Mouse (Mus musculus) stomach, embryonic 15.5 days (tissue): ENCODE data around the gene Atp11a. TPM values are rescaled to one million over a fixed set of nuclear protein-coding genes. Genes with fewer than 3 reads are reported as not detected.

Source experiments
- ATAC-seq: fragments of 200-750 bp; cut with Nextera tagmentation; 2 replicates; pipeline ENCODE4 v1.8.0; 2017; ENCODE audit warnings: low read depth, moderate number of reproducible peaks, moderate TSS enrichment; ENCODE audit not compliant: insufficient read depth, low FRiP score
- H3K27ac ChIP-seq: fragments of 300-500 bp; sonication (generic); 2 replicates; pipeline ENCODE4 v1.5.1; 2015; ENCODE audit warnings: mild to moderate bottlenecking, inconsistent platforms
- H3K27me3 ChIP-seq: fragments of 300-500 bp; sonication (generic); replicated peaks from 2 replicates; pipeline ENCODE4 v1.6.1; 2015; ENCODE audit warnings: inconsistent platforms
- H3K36me3 ChIP-seq: fragments of 300-500 bp; sonication (generic); 2 replicates; pipeline ENCODE4 v1.6.1; 2015; ENCODE audit warnings: inconsistent platforms
- H3K4me1 ChIP-seq: fragments of 300-500 bp; sonication (generic); 2 replicates; pipeline ENCODE4 v1.6.1; 2015; ENCODE audit warnings: inconsistent platforms
- H3K4me2 ChIP-seq: fragments of 300-500 bp; sonication (generic); 2 replicates; pipeline ENCODE4 v1.6.1; 2015; ENCODE audit warnings: mild to moderate bottlenecking, inconsistent platforms
- H3K4me3 ChIP-seq: fragments of 300-500 bp; sonication (generic); replicated peaks from 2 replicates; pipeline ENCODE4 v1.5.1; 2015; ENCODE audit warnings: inconsistent platforms
- H3K9ac ChIP-seq: fragments of 300-500 bp; sonication (generic); 2 replicates; pipeline ENCODE4 v1.6.1; 2015; ENCODE audit warnings: inconsistent platforms
- H3K9me3 ChIP-seq: fragments of 300-500 bp; sonication (generic); 2 replicates; pipeline ENCODE4 v1.6.1; 2016; ENCODE audit warnings: inconsistent platforms
- WGBS: fragments of 180-500 bp; shearing (Covaris S2); methylation state at CpG from one replicate; pipeline ENCODE4 v1.1.7; 2015; 5-methylcytosine and 5-hydroxymethylcytosine counted together
- polyA plus RNA-seq: library from polyadenylated mRNA; unstranded; fragments of >200 nt; fragmentation: Nextera tagmentation; extraction: Ambion mirVana; gene quantifications from 2 replicates; pipeline ENCODE4 v1.2.1, GENCODE M21; 2015

Atp11a gene
- polyA plus RNA-seq, 1 experiment from 2014 or later, result 16.2 TPM

GRCm38 (mm10) chr8:12799099-12799498 lies 42.3 kb downstream of the Atp11a start:
- no peak overlapping the region for H3K4me3 ChIP-seq
- H3K27ac ChIP-seq, result no peak overlapping the region
- no peaks in the 10 kb centered on the region for H3K27me3 ChIP-seq
- H3K9me3 ChIP-seq, result no peaks in the 10 kb centered on the region
- no peak for ATAC-seq
- H3K4me2 ChIP-seq, result no peak overlapping the region
- 66% methylated on average over 6 of the region's 6 CpGs for WGBS
- no peaks in the 10 kb centered on the region for H3K36me3 ChIP-seq
- H3K4me1 ChIP-seq, result peaks cover 22% of the 10 kb centered on the region
- H3K9ac ChIP-seq, result no peak overlapping the region

DNA sequence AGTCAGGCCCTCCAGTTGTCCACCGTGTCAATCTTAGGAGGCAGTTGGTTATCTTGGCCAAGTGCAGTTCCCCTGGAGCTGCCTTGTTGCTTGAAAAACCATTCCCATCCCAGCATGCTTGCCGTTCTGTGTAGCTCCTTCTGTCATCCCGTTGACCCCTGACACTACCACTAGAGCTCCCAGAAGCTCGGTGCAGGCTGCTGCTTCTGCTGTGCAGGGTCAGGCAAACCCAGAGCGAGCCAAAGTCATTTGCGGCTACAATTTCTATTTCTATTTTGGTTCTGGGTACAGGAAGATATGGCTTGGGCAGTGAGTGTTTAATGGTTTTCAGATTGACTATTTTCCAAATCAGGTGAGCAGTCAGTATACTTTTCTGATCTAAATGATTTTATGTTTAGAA lies 43.0 kb downstream of the Atp11a start:
- Histone ChIP-seq H3K27me3 (no peaks in the 10 kb centered on the region), H3K27ac (no peak overlapping the region), H3K36me3 (no peaks in the 10 kb centered on the region), H3K4me1 (peaks cover 27% of the 10 kb centered on the region), H3K4me3 (no peak overlapping the region), H3K4me2 (no peak overlapping the region), H3K9me3 (no peaks in the 10 kb centered on the region), H3K9ac (no peak overlapping the region)
- 53% methylated on average over 6 of the region's 6 CpGs for WGBS
- ATAC-seq, result no peak

- H3K9me3 ChIP-seq, result no peaks in the 10 kb centered on the region
These were observed 43.4 kb downstream of the Atp11a start for GRCm38 (mm10) chr8:12800246-12800645.

DNA sequence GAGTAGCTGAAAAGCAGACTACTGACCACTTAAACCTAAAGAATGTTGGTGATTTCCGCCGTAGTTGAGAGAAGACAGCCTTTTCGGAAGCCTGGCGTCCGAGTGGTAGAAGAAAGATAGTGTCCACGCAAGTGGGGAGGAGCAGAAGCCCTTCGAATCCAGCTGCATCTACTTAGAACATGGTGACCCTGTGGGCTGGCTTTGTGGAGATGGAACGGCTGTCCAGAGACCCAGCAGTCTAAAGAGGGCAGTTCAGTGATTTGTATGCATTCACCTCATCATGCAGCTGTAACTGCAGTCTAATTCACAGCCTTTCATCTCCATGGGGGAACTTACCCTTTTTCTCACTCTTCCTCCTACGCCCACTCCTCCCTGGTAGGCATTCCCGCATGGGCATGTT lies 44.8 kb downstream of the Atp11a start:
- peak overlapping the region; percentile 26; the same call in 1 of the 2 replicates for H3K27ac ChIP-seq
- no peaks in the 10 kb centered on the region for H3K36me3 ChIP-seq
- peaks cover 35% of the 10 kb centered on the region for H3K4me1 ChIP-seq
- no peaks in the 10 kb centered on the region for H3K9me3 ChIP-seq
- H3K4me3 ChIP-seq, result no peak overlapping the region
- no peak for ATAC-seq
- H3K4me2 ChIP-seq, result no peak overlapping the region
- no peaks in the 10 kb centered on the region for H3K27me3 ChIP-seq
- H3K9ac ChIP-seq, result no peak overlapping the region
- WGBS, result 63% methylated on average over 10 of the region's 10 CpGs

More at GRCm38 (mm10) chr8:12800246-12800645, 43.4 kb downstream of the Atp11a start:
- H3K27me3 ChIP-seq, result no peaks in the 10 kb centered on the region
- no peak overlapping the region; the same call in 1 of the 2 replicates for H3K27ac ChIP-seq
- no peak overlapping the region for H3K9ac ChIP-seq
- no peak for ATAC-seq
- H3K4me3 ChIP-seq, result no peak overlapping the region
- H3K4me2 ChIP-seq, result no peak overlapping the region
- no peaks in the 10 kb centered on the region for H3K36me3 ChIP-seq
- WGBS, result 58% methylated on average over 2 of the region's 2 CpGs
- H3K4me1 ChIP-seq, result peaks cover 28% of the 10 kb centered on the region

DNA sequence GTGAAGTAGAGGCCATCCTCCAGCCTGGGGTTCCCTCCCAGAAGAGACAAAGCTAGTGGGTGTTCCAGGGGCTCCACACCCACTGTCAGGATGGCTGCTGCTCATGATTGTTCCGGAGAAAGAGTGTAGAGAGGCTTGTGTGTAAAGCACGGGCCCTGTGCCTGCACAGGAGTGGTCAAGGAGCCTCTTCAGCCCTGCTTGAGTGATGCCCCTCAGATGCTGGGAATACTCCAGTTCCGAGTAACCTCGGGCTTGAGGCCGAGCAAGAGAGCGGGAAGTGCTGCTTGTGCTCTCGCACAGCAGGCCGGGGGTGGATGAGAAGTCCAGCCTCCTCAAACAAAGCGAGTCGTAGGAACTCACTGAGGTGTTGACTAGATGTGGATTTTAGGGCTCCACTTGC lies 46.3 kb downstream of the Atp11a start:
- no peak overlapping the region for H3K4me3 ChIP-seq
- no peak overlapping the region for H3K4me2 ChIP-seq
- peaks cover 35% of the 10 kb centered on the region for H3K4me1 ChIP-seq
- H3K9me3 ChIP-seq, result no peaks in the 10 kb centered on the region
- WGBS, result 76% methylated on average over 10 of the region's 10 CpGs
- no peaks in the 10 kb centered on the region for H3K27me3 ChIP-seq
- H3K9ac ChIP-seq, result no peak overlapping the region
- ATAC-seq, result no peak
- no peak overlapping the region for H3K27ac ChIP-seq
- H3K36me3 ChIP-seq, result peaks cover 4% of the 10 kb centered on the region; the same call in 1 of the 2 replicates

GRCm38 (mm10) chr8:12804909-12805308 lies 48.1 kb downstream of the Atp11a start:
- Histone ChIP-seq H3K4me1 (peaks cover 35% of the 10 kb centered on the region), H3K9ac (no peak overlapping the region), H3K27ac (no peak overlapping the region), H3K4me3 (no peak overlapping the region), H3K4me2 (no peak overlapping the region), H3K36me3 (peaks cover 4% of the 10 kb centered on the region; the same call in 1 of the 2 replicates), H3K27me3 (no peaks in the 10 kb centered on the region), H3K9me3 (no peaks in the 10 kb centered on the region)
- ATAC-seq, result no peak
- WGBS, result 60% methylated on average over 5 of the region's 5 CpGs

DNA sequence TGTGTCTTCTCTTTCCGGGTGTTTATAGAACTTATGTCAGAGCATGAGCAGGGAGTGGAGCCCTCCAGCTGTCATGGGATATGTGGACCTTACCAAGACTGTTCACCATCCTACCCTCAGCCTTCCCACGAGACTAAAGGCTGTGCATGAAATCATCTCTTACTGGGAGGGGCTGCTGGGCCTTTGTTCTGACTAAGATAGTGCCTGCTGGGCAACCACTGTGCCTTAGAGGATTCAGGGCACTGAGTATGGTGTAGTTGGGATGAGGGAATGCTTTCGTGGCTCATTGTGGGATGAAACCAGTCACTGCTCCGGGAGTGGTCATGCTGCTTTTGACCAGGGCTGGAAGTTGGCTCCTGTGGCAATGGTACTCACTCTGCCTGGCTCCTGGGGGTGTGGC lies 48.8 kb downstream of the Atp11a start:
- no peak overlapping the region for H3K27ac ChIP-seq
- WGBS, result 52% methylated on average over 4 of the region's 4 CpGs
- no peak overlapping the region for H3K4me3 ChIP-seq
- ATAC-seq, result no peak
- no peaks in the 10 kb centered on the region for H3K9me3 ChIP-seq
- no peak overlapping the region for H3K9ac ChIP-seq
- H3K4me1 ChIP-seq, result peaks cover 30% of the 10 kb centered on the region
- H3K36me3 ChIP-seq, result peaks cover 4% of the 10 kb centered on the region; the same call in 1 of the 2 replicates
- H3K27me3 ChIP-seq, result no peaks in the 10 kb centered on the region
- no peak overlapping the region for H3K4me2 ChIP-seq

- H3K4me2 ChIP-seq, result no peak overlapping the region
- H3K9me3 ChIP-seq, result no peaks in the 10 kb centered on the region
- no peak overlapping the region for H3K4me3 ChIP-seq
- peaks cover 11% of the 10 kb centered on the region for H3K36me3 ChIP-seq
- WGBS, result 66% methylated on average over 2 of the region's 2 CpGs
- ATAC-seq, result peak; percentile 38; the same call in 1 of the 2 replicates
- no peak overlapping the region for H3K9ac ChIP-seq
- H3K27ac ChIP-seq, result peak overlapping the region; percentile 35; the same call in 1 of the 2 replicates
- H3K27me3 ChIP-seq, result no peaks in the 10 kb centered on the region
- H3K4me1 ChIP-seq, result 0 out of 2 replicates have a peak, but pooled peaks cover 13% of the 10 kb centered on the region
These were observed 51.2 kb downstream of the Atp11a start for GRCm38 (mm10) chr8:12808018-12808417.

- Histone ChIP-seq H3K4me2 (no peak overlapping the region), H3K27me3 (no peaks in the 10 kb centered on the region), H3K4me1 (0 out of 2 replicates have a peak, but pooled peaks cover 11% of the 10 kb centered on the region), H3K9ac (no peak overlapping the region), H3K4me3 (no peak overlapping the region), H3K9me3 (no peaks in the 10 kb centered on the region), H3K27ac (no peak overlapping the region), H3K36me3 (peaks cover 11% of the 10 kb centered on the region)
- ATAC-seq, result no peak
- 92% methylated on average over 2 of the region's 2 CpGs for WGBS
These were observed 52.7 kb downstream of the Atp11a start for GRCm38 (mm10) chr8:12809516-12809915.

DNA sequence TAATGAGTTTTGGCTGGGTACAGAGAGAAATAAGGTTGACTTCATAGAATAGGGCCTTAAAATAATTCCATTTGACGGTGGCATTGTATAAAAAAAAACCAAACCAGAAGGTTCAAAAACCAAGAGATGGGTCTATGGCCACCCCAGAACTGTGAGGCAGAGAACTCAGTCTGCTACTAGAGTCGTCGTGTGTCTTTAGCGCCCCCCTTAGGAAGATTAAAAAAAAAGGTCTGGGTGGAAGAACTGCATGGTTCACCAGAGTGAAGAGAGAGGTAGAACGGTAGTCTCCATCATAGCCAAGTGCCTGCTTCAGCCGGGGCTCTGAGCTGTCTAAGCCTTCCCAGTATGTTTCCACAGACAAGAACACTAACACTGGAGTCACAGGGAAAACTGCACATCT lies 54.4 kb downstream of the Atp11a start:
- WGBS, result 50% methylated on average over 6 of the region's 6 CpGs
- no peak for ATAC-seq
- no peak overlapping the region for H3K9ac ChIP-seq
- peaks cover 11% of the 10 kb centered on the region for H3K36me3 ChIP-seq
- H3K4me1 ChIP-seq, result no peaks in the 10 kb centered on the region
- no peaks in the 10 kb centered on the region for H3K27me3 ChIP-seq
- no peak overlapping the region for H3K4me2 ChIP-seq
- no peak overlapping the region for H3K4me3 ChIP-seq
- no peaks in the 10 kb centered on the region for H3K9me3 ChIP-seq
- no peak overlapping the region for H3K27ac ChIP-seq

- Histone ChIP-seq H3K27ac (no peak overlapping the region), H3K9ac (no peak overlapping the region), H3K9me3 (no peaks in the 10 kb centered on the region), H3K36me3 (peaks cover 12% of the 10 kb centered on the region; the same call in 1 of the 2 replicates), H3K4me1 (no peaks in the 10 kb centered on the region), H3K4me2 (no peak overlapping the region), H3K27me3 (no peaks in the 10 kb centered on the region), H3K4me3 (no peak overlapping the region)
- WGBS, result 79% methylated on average over 6 of the region's 6 CpGs
- no peak for ATAC-seq
These were observed 59.6 kb downstream of the Atp11a start for GRCm38 (mm10) chr8:12816412-12816811.

DNA sequence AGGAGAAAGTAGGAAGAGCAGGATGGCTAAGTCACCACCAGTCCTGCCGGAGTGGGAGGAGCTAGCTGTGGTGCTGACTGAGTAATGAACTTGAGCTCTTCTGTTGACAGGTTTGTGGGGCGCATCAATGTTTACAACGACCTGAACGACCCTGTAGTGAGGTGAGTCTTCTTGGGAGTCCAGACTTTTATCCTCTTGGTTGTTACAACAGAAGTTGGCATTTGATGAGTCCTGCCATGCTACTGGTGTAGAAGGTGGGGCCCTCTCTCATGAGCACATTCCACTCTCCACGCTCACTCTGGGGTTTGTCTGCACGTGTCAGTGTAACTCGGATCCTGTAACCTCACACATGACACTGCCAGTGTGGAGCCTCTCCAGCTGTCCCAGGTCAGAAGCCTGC lies 66.1 kb downstream of the Atp11a start:
- Histone ChIP-seq H3K36me3 (peaks cover 6% of the 10 kb centered on the region; the same call in 1 of the 2 replicates), H3K9ac (no peak overlapping the region), H3K4me2 (no peak overlapping the region), H3K27ac (no peak overlapping the region), H3K9me3 (no peaks in the 10 kb centered on the region), H3K4me1 (no peaks in the 10 kb centered on the region), H3K4me3 (no peak overlapping the region), H3K27me3 (no peaks in the 10 kb centered on the region)
- 58% methylated on average over 7 of the region's 7 CpGs for WGBS
- ATAC-seq, result no peak

- Histone ChIP-seq H3K9ac (no peak overlapping the region), H3K9me3 (no peaks in the 10 kb centered on the region), H3K27me3 (no peaks in the 10 kb centered on the region), H3K36me3 (peaks cover 12% of the 10 kb centered on the region), H3K4me2 (no peak overlapping the region), H3K27ac (no peak overlapping the region), H3K4me1 (no peaks in the 10 kb centered on the region), H3K4me3 (no peak overlapping the region)
- no peak for ATAC-seq
- WGBS, result 60% methylated on average over 10 of the region's 10 CpGs
These were observed 67.7 kb downstream of the Atp11a start for GRCm38 (mm10) chr8:12824562-12824961.
